Mouse (Mus musculus): Measurements from ENCODE around the gene Cnga2.
"Not testable (repeated sequence)": the region's sequence is repeated elsewhere in the genome, so short reads cannot be mapped to it uniquely, and the experiment has no call there.

Cnga2 gene

GRCm38 (mm10) chrX:71991549-71991948 is at the start of gene Cnga2:
Cnga2 (plus strand) TSS chrX:71991849.
- no peak for DNase-seq

- peak; percentile 16 for DNase-seq
Measured at GRCm38 (mm10) chrX:71946631-71947030, 45.0 kb upstream of the Cnga2 start.

GRCm38 (mm10) chrX:71958366-71958765 is 33.3 kb upstream of the Cnga2 start:
- DNase-seq = no peak

- DNase-seq = peak; percentile 47
Measured at GRCm38 (mm10) chrX:71962073-71963051, 29.3 kb upstream of the Cnga2 start, which contains the start of gene Prrg3. Prrg3 (plus strand) TSS chrX:71962624.

GRCm38 (mm10) chrX:71963275-71963912 is 28.3 kb upstream of the Cnga2 start:
- peak; percentile 7 for DNase-seq

GRCm38 (mm10) chrX:71968216-71968615 is 23.4 kb upstream of the Cnga2 start:
- no peak for DNase-seq

- DNase-seq = no peak
Measured at GRCm38 (mm10) chrX:71968816-71969215, 22.8 kb upstream of the Cnga2 start.

GRCm38 (mm10) chrX:71971325-71971724 is 20.3 kb upstream of the Cnga2 start:
- DNase-seq = no peak

GRCm38 (mm10) chrX:71972686-71973085 is 19.0 kb upstream of the Cnga2 start, which contains the start of gene Fate1:
Fate1 (plus strand) TSS chrX:71972986.
- DNase-seq = no peak

- DNase-seq = not testable (repeated sequence)
Measured at GRCm38 (mm10) chrX:71977681-71978080, 14.0 kb upstream of the Cnga2 start.

- DNase-seq = no peak
Measured at GRCm38 (mm10) chrX:71980443-71980842, 11.2 kb upstream of the Cnga2 start.

- no peak for DNase-seq
Measured at GRCm38 (mm10) chrX:71981322-71981721, 10.3 kb upstream of the Cnga2 start.

GRCm38 (mm10) chrX:71983205-71983604 is 8.4 kb upstream of the Cnga2 start:
- DNase-seq = no peak

GRCm38 (mm10) chrX:71983775-71984174 is 7.9 kb upstream of the Cnga2 start:
- no peak for DNase-seq

GRCm38 (mm10) chrX:71995972-71996371 is 4.3 kb downstream of the Cnga2 start:
- no peak for DNase-seq

GRCm38 (mm10) chrX:72009930-72010329 is 18.3 kb downstream of the Cnga2 start:
- DNase-seq = no peak

GRCm38 (mm10) chrX:72012236-72012635 is 20.6 kb downstream of the Cnga2 start:
- peak; percentile 4 for DNase-seq

- peak; percentile 32 for DNase-seq
Measured at GRCm38 (mm10) chrX:72012804-72013203, 21.2 kb downstream of the Cnga2 start.

GRCm38 (mm10) chrX:72022241-72022640 is 30.6 kb downstream of the Cnga2 start:
- no peak for DNase-seq

- DNase-seq = peak; percentile 34
Measured at GRCm38 (mm10) chrX:72022750-72023398, 31.2 kb downstream of the Cnga2 start.

GRCm38 (mm10) chrX:72023542-72023941 is 31.9 kb downstream of the Cnga2 start:
- DNase-seq = no peak

GRCm38 (mm10) chrX:72044056-72044455 is 52.4 kb downstream of the Cnga2 start:
- DNase-seq = no peak

- DNase-seq = no peak
Measured at GRCm38 (mm10) chrX:72047918-72048317, 56.3 kb downstream of the Cnga2 start.

Measured in right cerebral cortex, postnatal 4 days (tissue).